Mouse (Mus musculus): Measurements from ENCODE around the gene Gas7.

Gas7 gene

GRCm38 (mm10) chr11:67454874-67455526 lies at the start of gene Gas7:
Gene Gas7, plus strand, starts transcription at chr11:67455437.
- no peak for DNase-seq (ENCODE audit: low spot score)

- no peak for DNase-seq (ENCODE audit: low spot score)
These were observed 40.8 kb upstream of the Gas7 start for GRCm38 (mm10) chr11:67414346-67414940.

GRCm38 (mm10) chr11:67423575-67423974 lies 31.7 kb upstream of the Gas7 start:
- no peak for DNase-seq (ENCODE audit: low spot score)

- no peak for DNase-seq (ENCODE audit: low spot score)
These were observed 27.0 kb upstream of the Gas7 start for GRCm38 (mm10) chr11:67428196-67428595.

GRCm38 (mm10) chr11:67429836-67430235 lies 25.4 kb upstream of the Gas7 start:
- no peak for DNase-seq (ENCODE audit: low spot score)

- no peak for DNase-seq (ENCODE audit: low spot score)
These were observed 24.1 kb upstream of the Gas7 start for GRCm38 (mm10) chr11:67431116-67431645.

GRCm38 (mm10) chr11:67431864-67432263 lies 23.4 kb upstream of the Gas7 start:
- DNase-seq (ENCODE audit: low spot score) = no peak

GRCm38 (mm10) chr11:67433763-67434162 lies 21.5 kb upstream of the Gas7 start:
- DNase-seq (ENCODE audit: low spot score) = no peak

- no peak for DNase-seq (ENCODE audit: low spot score)
These were observed 16.5 kb upstream of the Gas7 start for GRCm38 (mm10) chr11:67438746-67439145.

- DNase-seq (ENCODE audit: low spot score) = no peak
These were observed 10.0 kb upstream of the Gas7 start for GRCm38 (mm10) chr11:67445058-67445825.

- no peak for DNase-seq (ENCODE audit: low spot score)
These were observed 3.7 kb upstream of the Gas7 start for GRCm38 (mm10) chr11:67451525-67451924.

- DNase-seq (ENCODE audit: low spot score) = no peak
These were observed 317 bp downstream of the Gas7 start for GRCm38 (mm10) chr11:67455527-67455981.

- no peak for DNase-seq (ENCODE audit: low spot score)
These were observed 792 bp downstream of the Gas7 start for GRCm38 (mm10) chr11:67456029-67456428.

GRCm38 (mm10) chr11:67458171-67458570 lies 2.9 kb downstream of the Gas7 start:
- DNase-seq (ENCODE audit: low spot score) = no peak

GRCm38 (mm10) chr11:67467132-67467531 lies 11.9 kb downstream of the Gas7 start:
- no peak for DNase-seq (ENCODE audit: low spot score)

- no peak for DNase-seq (ENCODE audit: low spot score)
These were observed 13.6 kb downstream of the Gas7 start for GRCm38 (mm10) chr11:67468846-67469245.

GRCm38 (mm10) chr11:67474590-67474989 lies 19.4 kb downstream of the Gas7 start:
- DNase-seq (ENCODE audit: low spot score) = no peak

GRCm38 (mm10) chr11:67479534-67479933 lies 24.3 kb downstream of the Gas7 start:
- DNase-seq (ENCODE audit: low spot score) = peak; percentile 3

- DNase-seq (ENCODE audit: low spot score) = no peak
These were observed 25.1 kb downstream of the Gas7 start for GRCm38 (mm10) chr11:67480204-67480956.

GRCm38 (mm10) chr11:67481691-67482090 lies 26.5 kb downstream of the Gas7 start:
- no peak for DNase-seq (ENCODE audit: low spot score)

GRCm38 (mm10) chr11:67482217-67482760 lies 27.1 kb downstream of the Gas7 start:
- no peak for DNase-seq (ENCODE audit: low spot score)

GRCm38 (mm10) chr11:67488156-67488555 lies 32.9 kb downstream of the Gas7 start:
- no peak for DNase-seq (ENCODE audit: low spot score)

Data from T-cell, adult 2 months (primary cell).